Mouse (Mus musculus) liver, embryonic 11.5 days (tissue): Measurements from ENCODE around the gene Adgrl3. TPM values are rescaled to one million over a fixed set of nuclear protein-coding genes. Genes with fewer than 3 reads are reported as not detected.

Experiments
- ATAC-seq: fragments of 200-750 bp; cut with Nextera tagmentation; replicated peaks from 2 replicates; pipeline ENCODE4 v1.8.0; 2017; ENCODE audit warnings: moderate number of reproducible peaks, mild to moderate bottlenecking, moderate TSS enrichment, moderate library complexity; ENCODE audit not compliant: low FRiP score
- DNase-seq: peaks from one replicate; pipeline ENCODE4 v3.0.0-alpha.2; 2017; ENCODE audit warnings: low spot score
- H3K27ac ChIP-seq: fragments of 300-500 bp; sonication (generic); 2 replicates; pipeline ENCODE4 v1.5.1; 2014; ENCODE audit warnings: mild to moderate bottlenecking, low read depth, low read length, control low read depth
- H3K27me3 ChIP-seq: fragments of 300-500 bp; sonication (generic); replicated peaks from 2 replicates; pipeline ENCODE4 v1.6.1; 2014; ENCODE audit warnings: low read length, mixed read lengths; ENCODE audit not compliant: control insufficient read depth, insufficient read depth
- H3K36me3 ChIP-seq: fragments of 300-500 bp; sonication (generic); 2 replicates; pipeline ENCODE4 v1.6.1; 2014; ENCODE audit warnings: mild to moderate bottlenecking, low read length, moderate library complexity, mixed read lengths; ENCODE audit not compliant: control insufficient read depth, insufficient read depth
- H3K4me1 ChIP-seq: fragments of 300-500 bp; sonication (generic); replicated peaks from 2 replicates; pipeline ENCODE4 v1.6.1; 2014; ENCODE audit warnings: low read length, mixed read lengths; ENCODE audit not compliant: control insufficient read depth, insufficient read depth
- H3K4me2 ChIP-seq: fragments of 300-500 bp; sonication (generic); 2 replicates; pipeline ENCODE4 v1.6.1; 2014; ENCODE audit warnings: mild to moderate bottlenecking, control low read depth, moderate library complexity
- H3K4me3 ChIP-seq: fragments of 300-500 bp; sonication (generic); 2 replicates; pipeline ENCODE4 v1.5.1; 2014; ENCODE audit warnings: low read depth, low read length, control low read depth
- H3K9ac ChIP-seq: fragments of 300-500 bp; sonication (generic); 2 replicates; pipeline ENCODE4 v1.6.1; 2014; ENCODE audit warnings: low read depth, low read length, control low read depth
- H3K9me3 ChIP-seq: fragments of 300-500 bp; sonication (generic); 2 replicates; pipeline ENCODE4 v1.6.1; 2016; ENCODE audit warnings: low read length, inconsistent platforms, mixed read lengths; ENCODE audit not compliant: control insufficient read depth
- WGBS: fragments of 180-500 bp; shearing (Covaris S2); extraction: QIAGEN DNeasy Blood & Tissue Kit; methylation state at CpG from one replicate; pipeline ENCODE4 v1.1.7; 2014; 5-methylcytosine and 5-hydroxymethylcytosine counted together
- polyA plus RNA-seq: library from polyadenylated mRNA; unstranded; fragments of >200 nt; fragmentation: Nextera tagmentation; extraction: Ambion mirVana; gene quantifications from 2 replicates; pipeline ENCODE4 v1.2.1, GENCODE M21; 2014

The Adgrl3 gene
- polyA plus RNA-seq, 1 experiment from 2014 or later = 9.1 TPM

DNA sequence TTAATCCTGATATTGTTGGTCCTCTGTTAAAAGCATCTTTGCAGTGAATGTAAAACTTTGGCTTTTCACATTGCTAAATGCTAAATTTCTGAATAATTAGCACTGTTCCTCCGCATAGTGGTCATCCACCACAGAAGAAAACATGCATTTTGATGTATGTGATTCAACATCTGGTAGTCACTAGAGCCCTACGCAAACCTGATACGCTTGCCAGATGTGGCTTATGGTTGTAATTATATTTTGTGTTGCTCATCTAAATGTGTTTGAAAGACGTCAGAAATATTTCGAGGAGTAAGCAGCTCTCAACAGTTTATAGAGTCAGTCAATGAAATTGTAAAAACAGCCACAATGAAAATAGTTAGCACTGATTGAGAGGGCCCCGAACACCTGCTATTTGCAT, 204.5 kb downstream of the Adgrl3 start:
- no peak for ATAC-seq

DNA sequence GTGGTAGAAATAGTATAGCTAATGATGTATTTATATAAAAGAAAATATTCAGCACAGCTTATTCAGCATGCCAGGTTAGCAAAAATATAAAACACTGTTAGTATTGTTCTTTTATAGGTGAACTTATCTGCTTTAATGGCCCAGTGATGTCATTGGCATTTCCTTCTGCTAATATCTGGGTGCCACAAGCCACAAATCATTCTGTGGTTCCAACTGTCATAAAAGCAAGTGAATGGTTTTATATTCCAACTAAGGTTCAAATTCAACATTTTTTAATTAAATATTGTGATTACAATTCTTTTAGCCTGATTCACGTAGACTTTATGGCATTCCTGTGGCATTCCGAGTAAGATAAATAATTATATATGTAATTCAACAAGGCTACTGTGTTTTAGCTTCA, 205.5 kb downstream of the Adgrl3 start:
- H3K9me3 ChIP-seq = no peaks in the 10 kb centered on the region
- H3K4me1 ChIP-seq = no peaks in the 10 kb centered on the region
- no peaks in the 10 kb centered on the region for H3K27me3 ChIP-seq
- no peak overlapping the region for H3K9ac ChIP-seq
- DNase-seq (no peak), ATAC-seq (no peak)
- H3K4me2 ChIP-seq = no peak overlapping the region
- 90% methylated on average over 2 of the region's 2 CpGs for WGBS
- no peak overlapping the region for H3K4me3 ChIP-seq
- H3K27ac ChIP-seq = no peak overlapping the region
- no peaks in the 10 kb centered on the region for H3K36me3 ChIP-seq

More for the DNA sequence above, 204.5 kb downstream of the Adgrl3 start:
- H3K27me3 ChIP-seq = no peaks in the 10 kb centered on the region
- no peaks in the 10 kb centered on the region for H3K36me3 ChIP-seq
- H3K9me3 ChIP-seq = no peaks in the 10 kb centered on the region
- H3K27ac ChIP-seq = no peak overlapping the region
- no peak overlapping the region for H3K9ac ChIP-seq
- WGBS = 84% methylated on average over 6 of the region's 6 CpGs
- H3K4me3 ChIP-seq = no peak overlapping the region
- H3K4me1 ChIP-seq = no peaks in the 10 kb centered on the region
- H3K4me2 ChIP-seq = no peak overlapping the region
- DNase-seq = no peak

DNA sequence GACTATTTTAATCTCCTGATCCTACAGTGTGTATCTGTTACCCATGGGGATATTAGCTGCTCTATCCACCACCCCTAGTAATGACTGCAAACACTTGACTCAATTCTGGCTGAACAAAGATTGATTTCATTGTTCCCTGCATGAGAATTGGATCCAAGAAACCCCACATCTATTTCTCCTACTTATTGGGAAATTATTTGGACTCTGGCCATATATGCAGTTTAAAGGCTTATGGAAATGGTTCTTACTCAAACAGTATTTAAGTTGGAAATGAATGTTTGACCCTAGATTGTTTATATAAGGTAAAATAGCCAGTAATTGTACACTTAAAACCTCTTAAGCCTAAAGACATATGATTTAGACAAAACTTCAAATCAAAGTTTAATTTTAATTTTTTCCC, 207.3 kb downstream of the Adgrl3 start:
- DNase-seq (no peak), ATAC-seq (no peak)
- H3K27me3 ChIP-seq = no peaks in the 10 kb centered on the region
- no peak overlapping the region for H3K4me2 ChIP-seq
- H3K9me3 ChIP-seq = no peaks in the 10 kb centered on the region
- H3K9ac ChIP-seq = no peak overlapping the region
- no peaks in the 10 kb centered on the region for H3K36me3 ChIP-seq
- no peaks in the 10 kb centered on the region for H3K4me1 ChIP-seq
- H3K4me3 ChIP-seq = no peak overlapping the region
- no peak overlapping the region for H3K27ac ChIP-seq

DNA sequence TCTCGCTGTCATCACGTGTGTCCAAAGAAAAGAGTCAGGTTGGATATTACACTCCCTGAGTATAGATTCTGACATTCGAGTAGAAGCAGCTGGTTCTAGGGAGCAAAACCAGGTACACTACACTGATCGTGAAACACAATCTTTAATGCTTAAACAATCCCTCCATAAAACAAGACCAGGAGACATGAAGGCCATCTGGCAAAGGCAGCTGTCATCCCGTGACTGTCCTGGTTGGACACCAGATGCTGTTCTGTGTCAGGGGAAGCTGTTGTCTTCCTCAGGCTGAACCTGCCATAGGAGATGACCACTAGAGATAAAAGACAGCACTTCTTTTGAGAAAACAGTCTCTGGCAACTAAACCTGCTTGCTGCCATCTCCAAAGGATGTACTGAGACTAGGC, 228.8 kb downstream of the Adgrl3 start:
- H3K27ac ChIP-seq = no peak overlapping the region
- no peaks in the 10 kb centered on the region for H3K4me1 ChIP-seq
- DNase-seq (no peak), ATAC-seq (no peak)
- no peak overlapping the region for H3K4me3 ChIP-seq
- no peaks in the 10 kb centered on the region for H3K36me3 ChIP-seq
- WGBS = 78% methylated on average over 5 of the region's 5 CpGs
- H3K9ac ChIP-seq = no peak overlapping the region
- H3K27me3 ChIP-seq = no peaks in the 10 kb centered on the region
- H3K9me3 ChIP-seq = no peaks in the 10 kb centered on the region
- no peak overlapping the region for H3K4me2 ChIP-seq

DNA sequence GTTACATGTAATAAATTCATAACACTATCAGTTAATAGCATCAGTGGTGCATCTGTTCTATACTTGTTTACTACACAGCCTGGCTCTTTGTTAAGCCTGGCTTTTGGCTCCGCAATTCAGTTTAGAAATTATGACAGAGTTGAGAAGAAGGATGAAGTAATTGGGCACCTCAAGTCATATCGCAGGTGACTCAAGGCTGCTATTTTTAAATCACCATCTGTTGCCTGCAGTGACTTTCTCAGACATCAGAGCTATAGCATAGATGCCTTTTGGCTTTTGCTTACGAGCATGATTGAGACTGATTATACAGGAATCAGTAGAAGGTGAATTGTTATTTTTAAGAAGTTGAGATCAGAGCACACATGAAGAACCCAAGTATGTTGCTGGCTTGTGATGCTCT, 236.2 kb downstream of the Adgrl3 start:
- Histone ChIP-seq H3K27ac (no peak overlapping the region), H3K9ac (no peak overlapping the region), H3K27me3 (no peaks in the 10 kb centered on the region), H3K36me3 (no peaks in the 10 kb centered on the region), H3K4me3 (no peak overlapping the region), H3K4me2 (no peak overlapping the region), H3K4me1 (no peaks in the 10 kb centered on the region), H3K9me3 (no peaks in the 10 kb centered on the region)
- DNase-seq = no peak
- WGBS = 80% methylated on average over 3 of the region's 3 CpGs
- no peak for ATAC-seq

DNA sequence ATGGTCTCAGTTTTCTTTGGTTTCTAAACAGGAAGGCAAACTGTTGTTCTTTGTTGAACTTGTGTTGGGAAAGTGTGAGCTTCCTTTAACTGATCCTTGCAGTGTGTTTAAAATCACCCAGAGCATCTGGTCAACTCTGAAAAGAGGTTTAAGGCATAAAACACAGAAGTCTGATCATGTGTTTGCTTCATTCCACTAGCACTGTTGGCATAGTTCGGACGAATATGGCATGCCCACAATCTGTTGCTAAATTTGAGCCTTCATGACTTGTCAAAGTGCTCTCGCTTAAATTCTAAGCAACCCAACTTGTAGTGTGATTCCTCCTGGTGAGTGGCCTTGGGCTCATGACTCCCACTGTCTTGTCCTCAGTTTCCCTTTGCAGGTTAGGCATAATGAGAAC, 249.8 kb downstream of the Adgrl3 start:
- 82% methylated on average over 3 of the region's 3 CpGs for WGBS
- Histone ChIP-seq H3K4me1 (no peaks in the 10 kb centered on the region), H3K9ac (no peak overlapping the region), H3K4me3 (no peak overlapping the region), H3K27me3 (no peaks in the 10 kb centered on the region), H3K4me2 (no peak overlapping the region), H3K9me3 (no peaks in the 10 kb centered on the region), H3K27ac (no peak overlapping the region), H3K36me3 (no peaks in the 10 kb centered on the region)
- DNase-seq = no peak
- no peak for ATAC-seq

DNA sequence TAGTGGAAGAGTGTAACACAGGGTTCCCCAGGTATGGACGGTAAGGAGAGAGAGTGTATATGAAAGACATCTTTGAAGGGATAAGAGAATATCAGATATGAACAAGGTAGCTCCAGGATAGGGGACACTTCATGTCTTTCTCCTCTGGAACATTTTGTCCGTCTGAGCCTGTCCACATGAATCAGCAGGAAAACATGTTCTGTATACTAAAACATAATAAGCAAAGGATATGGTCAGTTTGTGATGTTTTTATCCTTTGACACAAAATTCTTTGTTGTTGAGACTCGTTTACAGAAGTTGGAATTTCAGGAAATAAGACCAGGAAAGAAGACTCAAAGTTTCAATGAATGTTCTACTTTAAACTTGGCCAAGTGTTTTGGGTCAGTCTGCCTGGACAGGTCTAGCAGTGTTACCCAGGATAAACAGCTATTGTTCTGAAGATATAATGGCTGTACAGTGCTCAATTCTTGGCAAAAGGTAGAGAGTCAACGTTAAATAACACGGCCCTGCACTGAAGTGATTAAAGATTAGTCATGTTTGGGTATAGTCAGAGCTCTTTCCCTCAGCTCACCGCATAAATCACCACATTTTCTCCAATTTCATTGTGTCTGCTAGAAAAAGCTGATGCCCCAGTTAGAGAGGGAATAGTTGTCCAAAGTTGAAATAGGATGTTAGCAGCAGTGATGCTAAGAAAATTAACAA, 255.6 kb downstream of the Adgrl3 start:
- no peak for DNase-seq
- H3K4me3 ChIP-seq = no peak overlapping the region
- H3K9me3 ChIP-seq = no peaks in the 10 kb centered on the region
- H3K9ac ChIP-seq = no peak overlapping the region
- 62% methylated on average over 6 of the region's 6 CpGs for WGBS
- H3K27me3 ChIP-seq = no peaks in the 10 kb centered on the region
- no peak overlapping the region for H3K4me2 ChIP-seq
- no peak overlapping the region for H3K27ac ChIP-seq
- ATAC-seq = no peak
- no peaks in the 10 kb centered on the region for H3K36me3 ChIP-seq
- no peaks in the 10 kb centered on the region for H3K4me1 ChIP-seq

DNA sequence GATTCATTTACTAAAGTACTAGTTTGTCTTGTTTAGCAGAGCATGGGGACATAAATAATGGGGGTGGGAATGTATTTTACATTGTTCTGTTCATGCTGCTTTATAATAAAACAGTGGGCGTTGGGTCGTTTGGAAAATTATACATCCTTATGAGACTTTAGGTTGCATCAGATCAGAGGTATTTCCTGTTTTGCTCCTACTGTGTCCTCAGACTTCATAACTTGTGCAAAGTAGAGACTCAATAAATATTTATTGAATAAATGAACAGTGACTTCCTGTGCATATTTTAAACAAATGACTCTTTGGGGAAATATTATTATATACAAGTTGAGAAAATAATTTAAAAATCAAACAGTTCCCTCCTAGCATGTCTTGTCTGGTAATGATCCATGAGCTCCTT, 259.3 kb downstream of the Adgrl3 start:
- Histone ChIP-seq H3K4me3 (no peak overlapping the region), H3K9ac (no peak overlapping the region), H3K27ac (no peak overlapping the region), H3K27me3 (no peaks in the 10 kb centered on the region), H3K4me1 (no peaks in the 10 kb centered on the region), H3K9me3 (no peaks in the 10 kb centered on the region), H3K4me2 (no peak overlapping the region), H3K36me3 (no peaks in the 10 kb centered on the region)
- WGBS = 81% methylated on average over 2 of the region's 2 CpGs
- ATAC-seq (no peak), DNase-seq (no peak)

DNA sequence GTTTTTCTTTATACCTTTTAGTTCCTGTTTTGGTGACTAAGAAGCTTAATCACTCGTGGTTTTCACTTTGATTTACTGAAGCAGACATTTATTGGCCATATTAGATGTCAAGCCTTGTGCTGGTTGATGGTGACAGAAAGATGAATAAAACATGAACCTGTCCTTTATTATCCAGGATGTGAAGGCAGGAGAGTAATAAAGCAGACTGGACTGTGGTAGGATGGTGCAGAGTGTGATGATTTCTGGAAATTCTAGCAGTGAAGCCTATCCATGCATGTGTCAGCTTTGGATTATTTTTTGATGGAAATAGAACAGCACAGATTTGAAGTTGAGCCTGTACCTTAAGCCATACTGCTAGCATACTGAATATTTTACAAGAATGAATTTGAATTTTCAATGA, 265.7 kb downstream of the Adgrl3 start:
- H3K9ac ChIP-seq = no peak overlapping the region
- no peaks in the 10 kb centered on the region for H3K4me1 ChIP-seq
- no peaks in the 10 kb centered on the region for H3K27me3 ChIP-seq
- ATAC-seq = no peak
- WGBS = 56% methylated on average over 1 of the region's 1 CpGs
- H3K36me3 ChIP-seq = no peaks in the 10 kb centered on the region
- no peak overlapping the region for H3K4me2 ChIP-seq
- H3K4me3 ChIP-seq = no peak overlapping the region
- DNase-seq = no peak
- no peaks in the 10 kb centered on the region for H3K9me3 ChIP-seq
- no peak overlapping the region for H3K27ac ChIP-seq
